Mouse (Mus musculus) kidney, postnatal 10 days (tissue): ENCODE measurements around the gene Cnot4.
"Not testable (repeated sequence)": the region's sequence is repeated elsewhere in the genome, so short reads cannot be mapped to it uniquely, and the experiment has no call there.

ENCODE experiments used
- DNase-seq: peaks from one replicate; pipeline ENCODE4 v3.0.0; 2021; ENCODE audit warnings: mixed read lengths

Cnot4 gene

DNA sequence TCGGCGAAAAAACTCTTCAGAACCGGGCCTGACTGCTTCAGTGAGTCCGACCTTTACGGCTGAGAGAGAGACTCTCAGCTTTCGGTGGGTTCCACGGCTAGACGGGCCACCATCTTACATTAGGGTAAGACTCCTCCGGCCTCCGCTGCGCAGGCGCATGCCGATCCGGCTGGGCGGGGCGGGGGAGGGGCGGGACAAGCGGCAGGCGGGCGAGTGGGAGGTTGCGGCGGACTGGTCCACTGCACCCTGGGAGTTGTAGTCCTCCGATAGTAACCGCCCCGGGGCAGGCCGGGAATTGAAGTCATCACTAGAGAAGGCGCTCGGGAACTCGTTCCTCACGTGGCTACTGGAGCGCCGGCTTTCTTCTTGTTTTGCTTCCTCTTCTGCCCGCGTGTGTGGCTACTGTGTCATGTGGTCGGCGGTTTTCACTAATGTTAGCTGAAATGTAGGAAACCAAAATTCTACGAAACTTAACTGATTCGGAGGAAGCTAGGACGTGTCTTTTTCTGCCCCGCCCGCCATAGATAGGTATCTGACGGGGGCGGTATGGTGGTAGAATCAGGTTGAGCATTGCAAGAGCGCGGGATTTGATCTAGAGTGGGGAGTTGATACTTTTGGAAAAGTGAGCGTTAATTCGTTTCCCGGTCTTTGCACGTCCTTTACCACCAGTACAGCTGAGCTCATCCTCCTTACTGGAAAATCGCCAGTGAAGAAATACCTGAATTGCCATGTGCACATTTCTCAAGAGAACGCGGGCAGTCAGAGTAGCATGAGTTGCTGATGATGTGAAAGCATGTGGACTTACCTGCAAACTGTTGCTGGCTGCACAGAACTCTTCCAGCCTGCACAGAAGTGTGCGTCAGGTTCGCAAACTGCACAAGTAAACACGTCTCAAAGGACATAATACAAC lies at the start of gene Cnot4:
Gene Cnot4, minus strand, starts transcription at position 146 of the 910 bp plus-strand sequence.
- peak; percentile 99 for DNase-seq

- not testable (repeated sequence) for DNase-seq
Observed at GRCm38 (mm10) chr6:35179299-35179698, 45.8 kb upstream of the Cnot4 start.

- DNase-seq, result no peak
Observed at GRCm38 (mm10) chr6:35177650-35178272, 44.2 kb upstream of the Cnot4 start.

GRCm38 (mm10) chr6:35176979-35177649 lies 43.6 kb upstream of the Cnot4 start, which contains the start of gene Nup205:
TSS of gene Nup205 (plus strand) at chr6:35177421.
- peak; percentile 84 for DNase-seq

GRCm38 (mm10) chr6:35173181-35173580 lies 39.7 kb upstream of the Cnot4 start:
- DNase-seq, result no peak

DNA sequence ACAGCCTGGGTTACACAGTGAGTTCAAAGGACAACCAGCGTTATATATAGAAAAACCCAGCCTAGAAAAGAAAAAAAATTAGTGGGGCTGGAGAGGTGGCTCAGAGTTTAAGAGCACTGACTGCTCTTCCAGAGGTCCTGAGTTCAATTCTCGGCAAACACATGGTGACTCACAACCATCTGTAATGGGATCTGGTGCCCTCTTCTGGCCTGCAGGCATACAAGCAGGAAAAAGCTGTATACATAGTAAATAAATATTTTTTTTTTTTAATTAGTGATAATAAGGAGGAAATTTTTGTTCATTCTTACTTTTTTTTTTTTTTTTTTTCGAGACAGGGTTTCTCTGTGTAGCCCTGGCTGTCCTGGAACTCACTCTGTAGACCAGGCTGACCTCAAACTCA lies 38.5 kb upstream of the Cnot4 start:
- not testable (repeated sequence) for DNase-seq

DNA sequence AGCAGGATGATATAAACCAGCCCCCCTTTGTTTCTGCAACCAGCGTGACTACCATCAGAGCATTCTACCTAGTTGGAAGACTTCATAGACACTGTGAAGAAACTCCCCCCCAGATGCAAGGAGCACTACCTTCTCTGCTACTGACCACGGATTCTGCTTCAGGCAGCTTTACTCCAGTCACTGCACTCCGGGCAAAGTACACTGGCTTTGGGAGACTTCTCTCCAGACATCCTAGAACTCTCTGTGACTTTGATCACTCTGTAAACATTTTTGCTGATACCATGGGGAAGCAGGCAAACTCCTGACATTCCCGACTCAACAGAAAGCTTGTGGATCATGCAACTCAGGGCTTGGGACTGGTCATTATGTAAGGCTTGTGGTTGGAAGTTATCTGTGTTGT lies 35.7 kb upstream of the Cnot4 start:
- peak; percentile 10 for DNase-seq

GRCm38 (mm10) chr6:35154540-35154939 lies 21.0 kb upstream of the Cnot4 start:
- DNase-seq, result no peak

- no peak for DNase-seq
Observed at GRCm38 (mm10) chr6:35147726-35148422, 14.3 kb upstream of the Cnot4 start.

- no peak for DNase-seq
Observed at GRCm38 (mm10) chr6:35145569-35145968, 12.0 kb upstream of the Cnot4 start.

- DNase-seq, result no peak
Observed at GRCm38 (mm10) chr6:35140351-35140750, 6.8 kb upstream of the Cnot4 start.

GRCm38 (mm10) chr6:35134844-35135243 lies 1.3 kb upstream of the Cnot4 start:
- DNase-seq, result no peak

GRCm38 (mm10) chr6:35133246-35133578 lies 312 bp downstream of the Cnot4 start:
- DNase-seq, result no peak

GRCm38 (mm10) chr6:35132806-35133205 lies 718 bp downstream of the Cnot4 start:
- DNase-seq, result no peak

DNA sequence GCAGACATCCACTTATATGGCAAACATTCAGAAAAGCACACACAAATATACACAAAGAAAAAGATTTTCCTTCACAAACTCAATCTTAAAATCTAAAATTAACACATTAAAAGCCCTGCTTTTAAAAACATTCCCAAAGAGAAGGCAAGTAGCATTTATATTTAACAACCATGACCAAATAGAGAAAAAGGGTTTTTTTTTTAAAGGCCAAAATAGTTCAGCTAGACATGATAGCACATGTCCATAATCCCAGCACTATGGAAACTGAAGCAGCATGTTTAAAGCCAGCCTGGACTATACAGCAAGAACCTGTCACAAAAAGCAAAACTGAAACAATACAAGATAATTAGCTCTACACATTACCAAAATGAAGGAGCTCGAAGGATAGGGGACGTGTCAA lies 11.0 kb downstream of the Cnot4 start:
- DNase-seq, result no peak

- no peak for DNase-seq
Observed at GRCm38 (mm10) chr6:35121925-35122324, 11.6 kb downstream of the Cnot4 start.

- DNase-seq, result no peak
Observed at GRCm38 (mm10) chr6:35102457-35102856, 31.1 kb downstream of the Cnot4 start.

GRCm38 (mm10) chr6:35084927-35085326 lies 48.6 kb downstream of the Cnot4 start:
- no peak for DNase-seq

- no peak for DNase-seq
Observed at GRCm38 (mm10) chr6:35075148-35075547, 58.4 kb downstream of the Cnot4 start.

GRCm38 (mm10) chr6:35071261-35071660 lies 62.3 kb downstream of the Cnot4 start:
- DNase-seq, result no peak

- no peak for DNase-seq
Observed at GRCm38 (mm10) chr6:35062446-35062845, 71.1 kb downstream of the Cnot4 start.

DNA sequence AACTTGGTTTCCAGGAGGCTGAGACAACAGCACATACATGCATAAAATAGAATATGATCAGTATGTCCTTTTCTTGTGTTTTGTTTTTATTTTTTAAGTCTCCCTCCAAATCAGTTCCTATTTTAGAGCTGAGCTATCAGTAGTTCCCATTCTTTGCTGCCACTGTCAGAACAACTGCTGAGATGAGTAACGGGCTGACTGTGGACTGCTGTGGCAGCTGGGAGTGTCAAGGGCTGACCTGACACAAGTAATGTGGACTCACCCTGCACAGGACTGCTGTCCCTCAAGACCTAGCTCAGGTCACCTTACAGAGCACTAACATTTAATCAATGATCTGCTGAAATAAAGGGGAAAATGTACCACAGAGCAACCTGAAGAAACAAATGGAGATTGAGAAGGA lies 90.4 kb downstream of the Cnot4 start:
- DNase-seq, result no peak

GRCm38 (mm10) chr6:35033341-35033740 lies 100.2 kb downstream of the Cnot4 start:
- DNase-seq, result no peak
